17 mouse cellular contexts compared by ENCODE assay signal in genomic region chr6:121407571-121408011, GRCm38 (mm10).
DNase-seq lines count a peak whose midpoint lies in the region; ATAC-seq and TF ChIP-seq lines count a peak whose summit lies in the region.
"Had no signal": no experiment of that assay in that cellular context is flagged by ENCODE, and none has a peak within 500 bp of the region (broad histone marks: within the 10 kb centered on the region; RNA-seq: fewer than 3 reads in every experiment).

No protein-coding gene starts in this region.

- no peak overlapping the region for H3K27ac ChIP-seq in limb, embryonic 12.5 days
- H3K27ac ChIP-seq in cerebellum, adult 2 months (ENCODE audit: insufficient read depth, low read length): no peak overlapping the region
- H3K27ac ChIP-seq: embryonic facial prominence, embryonic 12.5 days; forebrain, embryonic 12.5 days; heart, embryonic 15.5 days; liver, embryonic 12.5 days had no signal

- no peak for TF ChIP-seq POLR2A in cerebellum, adult 2 months (IDR thresholded peaks at IDR 0.05; ENCODE audit: borderline replicate concordance, insufficient read depth, low read length)

- H3K4me3 ChIP-seq in limb, embryonic 12.5 days (replicated peaks): no peak overlapping the region
- H3K4me3 ChIP-seq in cerebellum, adult 2 months (replicated peaks; ENCODE audit: insufficient read depth, low read depth, low read length): no peak overlapping the region
- H3K4me3 ChIP-seq: embryonic facial prominence, embryonic 12.5 days; forebrain, embryonic 12.5 days; heart, embryonic 15.5 days; liver, embryonic 12.5 days had no signal

- TF ChIP-seq CTCF in cerebellum, adult 2 months (IDR thresholded peaks at IDR 0.05; ENCODE audit: borderline replicate concordance, insufficient read depth, low read depth, low read length): no peak

- peak; percentile 27; the same call in 1 of the 2 replicates for ATAC-seq in limb, embryonic 12.5 days (ENCODE audit: insufficient number of reproducible peaks, insufficient read depth, low FRiP score, low TSS enrichment, low read depth)
- ATAC-seq: intestine, postnatal 0 days; liver, embryonic 12.5 days; lung, postnatal 0 days; Patski had no signal

- no peaks in the 10 kb centered on the region for H3K9me3 ChIP-seq in limb, embryonic 12.5 days
- H3K9me3 ChIP-seq: embryonic facial prominence, embryonic 12.5 days; forebrain, embryonic 12.5 days; heart, embryonic 15.5 days; liver, embryonic 12.5 days had no signal

- no peak overlapping the region for H3K4me2 ChIP-seq in limb, embryonic 12.5 days
- H3K4me2 ChIP-seq: embryonic facial prominence, embryonic 12.5 days; forebrain, embryonic 12.5 days; heart, embryonic 15.5 days; liver, embryonic 12.5 days had no signal

- intact Hi-C loops in heart, postnatal 10 days (cut with DNase I): no loop called here

- WGBS in limb, embryonic 12.5 days: 47% methylated on average over 5 of the region's 5 CpGs
- 46% methylated on average over 5 of the region's 5 CpGs for WGBS in cerebellum, adult 2 months

- H3K4me1 ChIP-seq in limb, embryonic 12.5 days (replicated peaks): peaks cover 9% of the 10 kb centered on the region; the same call in 1 of the 2 replicates
- no peaks in the 10 kb centered on the region for H3K4me1 ChIP-seq in cerebellum, adult 2 months (ENCODE audit: control insufficient read depth, insufficient read depth, low read length)
- H3K4me1 ChIP-seq: liver, embryonic 12.5 days had no signal

- 0 out of 2 replicates have a peak overlapping the region, but pooled peaks have one; percentile 2 for H3K9ac ChIP-seq in limb, embryonic 12.5 days (replicated peaks)
- H3K9ac ChIP-seq: embryonic facial prominence, embryonic 12.5 days; forebrain, embryonic 12.5 days; heart, embryonic 15.5 days; liver, embryonic 12.5 days had no signal

- H3K36me3 ChIP-seq in limb, embryonic 12.5 days: no peaks in the 10 kb centered on the region
- H3K36me3 ChIP-seq: embryonic facial prominence, embryonic 12.5 days; forebrain, embryonic 12.5 days; heart, embryonic 15.5 days; liver, embryonic 12.5 days had no signal

- peaks cover 38% of the 10 kb centered on the region for H3K27me3 ChIP-seq in limb, embryonic 12.5 days
- H3K27me3 ChIP-seq in cerebellum, adult 2 months (ENCODE audit: control insufficient read depth, insufficient read depth, low read length): no peaks in the 10 kb centered on the region; the same call in 1 of the 2 replicates

- peak; percentile 18 for DNase-seq in adrenal gland, postnatal 14 days
- no peak for DNase-seq in adrenal gland, adult 2 months
- peak; percentile 83 for DNase-seq in heart, adult 11 months
- DNase-seq in heart, postnatal 10 days: no peak
- peak; percentile 61 for DNase-seq in Muller cell, postnatal 12 days (ENCODE audit: inconsistent ontology term)
- DNase-seq in cerebellum, adult 2 months: no peak
- no peak for DNase-seq in thymus, adult 18-20 months
- DNase-seq: cerebellum, adult 9-11 months; kidney, postnatal 4 days had no signal

Comparison
In these comparisons a context has a peak if more than half of its experiments do, and no peak if none do; other contexts are left out.
1. DNase-seq: peak in adrenal gland, postnatal 14 days (single experiment), heart, adult 11 months (single experiment) and Muller cell, postnatal 12 days (single experiment); none in adrenal gland, adult 2 months (single experiment), heart, postnatal 10 days (0 of 2), cerebellum, adult 2 months (0 of 2) and thymus, adult 18-20 months (0 of 2).